Mouse (Mus musculus) small intestine, adult 2 months (tissue): ENCODE results near the gene Gpr157. TPM values are rescaled to one million over a fixed set of nuclear protein-coding genes. Genes with fewer than 3 reads are reported as not detected.
A peak's percentile ranks its signal among the peaks of the same experiment; 100 is the strongest.

Experiments
- H3K27ac ChIP-seq: fragments of 200-500 bp; 2 replicates; pipeline ENCODE4 v1.5.1; 2012; ENCODE audit warnings: low read depth, low read length, control low read depth, inconsistent platforms; ENCODE audit not compliant: insufficient read depth
- H3K27me3 ChIP-seq: fragments of 200-500 bp; 2 replicates; pipeline ENCODE4 v1.6.1; 2012; ENCODE audit warnings: mild to moderate bottlenecking, moderate library complexity, low read length, inconsistent platforms; ENCODE audit not compliant: control insufficient read depth, insufficient read depth
- H3K36me3 ChIP-seq: fragments of 200-500 bp; 2 replicates; pipeline ENCODE4 v1.6.1; 2012; ENCODE audit warnings: mild to moderate bottlenecking, low read length, control low read depth, inconsistent platforms; ENCODE audit not compliant: control insufficient read depth, insufficient read depth
- H3K4me1 ChIP-seq: fragments of 200-500 bp; 2 replicates; pipeline ENCODE4 v1.6.1; 2012; ENCODE audit warnings: low read length, inconsistent platforms, mixed read lengths; ENCODE audit not compliant: control insufficient read depth, insufficient read depth, insufficient read length
- H3K4me3 ChIP-seq: fragments of 200-500 bp; 2 replicates; pipeline ENCODE4 v1.5.1; 2012; ENCODE audit warnings: low read depth, mild to moderate bottlenecking, control low read depth, inconsistent platforms, low read length, moderate library complexity
- CTCF ChIP-seq: fragments of 200-500 bp; IDR thresholded peaks from 2 replicates; pipeline ENCODE4 v1.5.1; 2012; ENCODE audit warnings: low read depth, mild to moderate bottlenecking, control low read depth, inconsistent platforms, low read length, moderate library complexity, mixed read lengths; ENCODE audit not compliant: insufficient replicate concordance, insufficient read length; ENCODE audit errors: extremely low read depth
- POLR2A ChIP-seq: fragments of 200-500 bp; IDR thresholded peaks from 2 replicates; pipeline ENCODE4 v1.6.1; 2012; ENCODE audit warnings: low read depth, mild to moderate bottlenecking, control low read depth, inconsistent platforms, low read length, moderate library complexity
- WGBS: fragments of 180-500 bp; shearing (Covaris S2); methylation state at CpG from one replicate; pipeline ENCODE4 v1.1.7; 2018; 5-methylcytosine and 5-hydroxymethylcytosine counted together
- polyA plus RNA-seq: library from polyadenylated mRNA; depleted of rRNA; stranded (reverse); fragments of >200 nt; gene quantifications from 2 replicates; pipeline ENCODE4 v1.2.3, GENCODE M21; 2012

The Gpr157 gene
- polyA plus RNA-seq, 1 experiment, result 3.5 TPM

GRCm38 (mm10) chr4:150059841-150060468, 27.2 kb upstream of the Gpr157 start:
- Histone ChIP-seq H3K27ac (no peak overlapping the region), H3K4me1 (peaks cover 14% of the 10 kb centered on the region), H3K4me3 (no peak overlapping the region), H3K36me3 (no peaks in the 10 kb centered on the region), H3K27me3 (no peaks in the 10 kb centered on the region)
- TF ChIP-seq POLR2A, result no peak
- no peak for TF ChIP-seq CTCF
- WGBS, result 63% methylated on average over 9 of the region's 9 CpGs

- Histone ChIP-seq H3K27me3 (no peaks in the 10 kb centered on the region), H3K36me3 (no peaks in the 10 kb centered on the region), H3K4me1 (peaks cover 14% of the 10 kb centered on the region), H3K4me3 (no peak overlapping the region), H3K27ac (no peak overlapping the region)
- WGBS, result 32% methylated on average over 23 of the region's 23 CpGs
- TF ChIP-seq CTCF (no peak), POLR2A (no peak)
Measured at GRCm38 (mm10) chr4:150060469-150061170, 26.5 kb upstream of the Gpr157 start.

GRCm38 (mm10) chr4:150061432-150062225, 25.5 kb upstream of the Gpr157 start:
- H3K27ac ChIP-seq, result no peak overlapping the region
- H3K27me3 ChIP-seq, result no peaks in the 10 kb centered on the region
- TF ChIP-seq POLR2A (no peak), CTCF (no peak)

GRCm38 (mm10) chr4:150066706-150067323, 20.4 kb upstream of the Gpr157 start:
- no peaks in the 10 kb centered on the region for H3K4me1 ChIP-seq
- H3K27ac ChIP-seq, result no peak overlapping the region
- H3K4me3 ChIP-seq, result peak overlapping the region; percentile 20; the same call in 1 of the 2 replicates
- TF ChIP-seq CTCF, result no peak
- no peaks in the 10 kb centered on the region for H3K36me3 ChIP-seq
- WGBS, result 80% methylated on average over 17 of the region's 17 CpGs
- H3K27me3 ChIP-seq, result no peaks in the 10 kb centered on the region

More at GRCm38 (mm10) chr4:150061432-150062225, 25.5 kb upstream of the Gpr157 start:
- Histone ChIP-seq H3K36me3 (no peaks in the 10 kb centered on the region), H3K4me3 (no peak overlapping the region), H3K4me1 (peaks cover 14% of the 10 kb centered on the region)
- WGBS, result 32% methylated on average over 16 of the region's 16 CpGs

- H3K36me3 ChIP-seq, result no peaks in the 10 kb centered on the region
- TF ChIP-seq POLR2A, result no peak
- TF ChIP-seq CTCF, result no peak
- WGBS, result 86% methylated on average over 12 of the region's 12 CpGs
- H3K27me3 ChIP-seq, result no peaks in the 10 kb centered on the region
- no peaks in the 10 kb centered on the region for H3K4me1 ChIP-seq
- no peak overlapping the region for H3K27ac ChIP-seq
- no peak overlapping the region for H3K4me3 ChIP-seq
Measured at GRCm38 (mm10) chr4:150068216-150068615, 18.9 kb upstream of the Gpr157 start.

GRCm38 (mm10) chr4:150070136-150070535, 17.0 kb upstream of the Gpr157 start:
- WGBS, result 74% methylated on average over 8 of the region's 8 CpGs
- TF ChIP-seq POLR2A (no peak), CTCF (no peak)
- H3K4me3 ChIP-seq, result no peak overlapping the region
- no peaks in the 10 kb centered on the region for H3K4me1 ChIP-seq
- no peaks in the 10 kb centered on the region for H3K36me3 ChIP-seq
- H3K27me3 ChIP-seq, result no peaks in the 10 kb centered on the region
- H3K27ac ChIP-seq, result no peak overlapping the region
